ENCODE assay signal across 10 mouse cellular contexts in genomic region chr7:64226339-64227194, GRCm38 (mm10).
DNase-seq lines count a peak whose midpoint lies in the region; ATAC-seq and TF ChIP-seq lines count a peak whose summit lies in the region.
"Had no signal": no experiment of that assay in that cellular context is flagged by ENCODE, and none has a peak within 500 bp of the region (broad histone marks: within the 10 kb centered on the region; RNA-seq: fewer than 3 reads in every experiment).

No protein-coding gene starts in this region.

- no peak for TF ChIP-seq POLR2A in thymus, adult 2 months (IDR thresholded peaks at IDR 0.05; ENCODE audit: control insufficient read depth, extremely low read depth, insufficient read depth, low read length, poor library complexity)

- H3K4me2 ChIP-seq in forebrain, embryonic 15.5 days (replicated peaks): no peak overlapping the region
- no peak overlapping the region for H3K4me2 ChIP-seq in midbrain, embryonic 11.5 days
- H3K4me2 ChIP-seq in midbrain, embryonic 15.5 days: no peak overlapping the region
- H3K4me2 ChIP-seq: heart, embryonic 12.5 days had no signal

- H3K27ac ChIP-seq in forebrain, embryonic 10.5 days: peak overlapping the region; percentile 72
- H3K27ac ChIP-seq in forebrain, embryonic 15.5 days (replicated peaks): no peak overlapping the region
- no peak overlapping the region for H3K27ac ChIP-seq in midbrain, embryonic 11.5 days (ENCODE audit: low read depth, low read length)
- no peak overlapping the region for H3K27ac ChIP-seq in midbrain, embryonic 15.5 days
- H3K27ac ChIP-seq in thymus, adult 2 months (ENCODE audit: control insufficient read depth, insufficient read depth, low read length): no peak overlapping the region

- no peak for ATAC-seq in forebrain, embryonic 15.5 days (replicated peaks)
- ATAC-seq in midbrain, embryonic 11.5 days (ENCODE audit: low FRiP score): 0 out of 2 replicates have a peak, but pooled peaks have one; percentile 24
- ATAC-seq in midbrain, embryonic 15.5 days (replicated peaks): no peak

- DNase-seq in forebrain, embryonic 10.5 days (ENCODE audit: extremely low spot score, low spot score): no peak
- peak; percentile 83 for DNase-seq in midbrain, embryonic 11.5 days (ENCODE audit: low spot score, missing footprints)
- DNase-seq in R1 (ENCODE audit: low read depth, low spot score): peak; percentile 32
- peak; percentile 42 for DNase-seq in retina, embryonic 14.5 days (ENCODE audit: low spot score)
- no peak for DNase-seq in thymus, adult 2 months
- DNase-seq in kidney, postnatal 4 days: no peak
- DNase-seq: lung, postnatal 14 days had no signal

- peaks cover 11% of the 10 kb centered on the region for H3K4me1 ChIP-seq in forebrain, embryonic 10.5 days
- H3K4me1 ChIP-seq in forebrain, embryonic 15.5 days: no peaks in the 10 kb centered on the region
- no peaks in the 10 kb centered on the region; the same call in 1 of the 2 replicates for H3K4me1 ChIP-seq in midbrain, embryonic 11.5 days (ENCODE audit: control insufficient read depth, insufficient read depth, low read length)
- H3K4me1 ChIP-seq in midbrain, embryonic 15.5 days: no peaks in the 10 kb centered on the region
- H3K4me1 ChIP-seq in thymus, adult 2 months (replicated peaks; ENCODE audit: control insufficient read depth, insufficient read depth, low read length): no peaks in the 10 kb centered on the region; the same call in 1 of the 2 replicates
- H3K4me1 ChIP-seq: heart, embryonic 12.5 days had no signal

- no peak overlapping the region for H3K4me3 ChIP-seq in forebrain, embryonic 10.5 days
- H3K4me3 ChIP-seq in forebrain, embryonic 15.5 days: no peak overlapping the region
- H3K4me3 ChIP-seq in midbrain, embryonic 11.5 days (ENCODE audit: low read depth, low read length): no peak overlapping the region
- no peak overlapping the region for H3K4me3 ChIP-seq in midbrain, embryonic 15.5 days
- H3K4me3 ChIP-seq in thymus, adult 2 months (ENCODE audit: control insufficient read depth, insufficient read depth, low read length): no peak overlapping the region
- H3K4me3 ChIP-seq: heart, embryonic 12.5 days had no signal

- no peak for TF ChIP-seq CTCF in thymus, adult 2 months (IDR thresholded peaks at IDR 0.05; ENCODE audit: borderline replicate concordance, control insufficient read depth, extremely low read depth, insufficient read depth, low read length, poor library complexity)

- H3K36me3 ChIP-seq in forebrain, embryonic 10.5 days (replicated peaks): no peaks in the 10 kb centered on the region
- no peaks in the 10 kb centered on the region for H3K36me3 ChIP-seq in forebrain, embryonic 15.5 days
- no peaks in the 10 kb centered on the region for H3K36me3 ChIP-seq in midbrain, embryonic 11.5 days (ENCODE audit: control insufficient read depth, insufficient read depth, low read length)
- H3K36me3 ChIP-seq in midbrain, embryonic 15.5 days (replicated peaks): no peaks in the 10 kb centered on the region
- no peaks in the 10 kb centered on the region for H3K36me3 ChIP-seq in thymus, adult 2 months (ENCODE audit: control insufficient read depth, insufficient read depth, low read length)
- H3K36me3 ChIP-seq: heart, embryonic 12.5 days had no signal

- H3K9me3 ChIP-seq in forebrain, embryonic 10.5 days: no peaks in the 10 kb centered on the region
- no peaks in the 10 kb centered on the region for H3K9me3 ChIP-seq in forebrain, embryonic 15.5 days
- no peaks in the 10 kb centered on the region for H3K9me3 ChIP-seq in midbrain, embryonic 11.5 days (ENCODE audit: control insufficient read depth, low read length)
- H3K9me3 ChIP-seq in midbrain, embryonic 15.5 days: no peaks in the 10 kb centered on the region
- H3K9me3 ChIP-seq: heart, embryonic 12.5 days had no signal

- no peak overlapping the region for H3K9ac ChIP-seq in forebrain, embryonic 15.5 days (replicated peaks)
- H3K9ac ChIP-seq in midbrain, embryonic 11.5 days (ENCODE audit: low read length): no peak overlapping the region
- H3K9ac ChIP-seq in midbrain, embryonic 15.5 days: no peak overlapping the region
- H3K9ac ChIP-seq: heart, embryonic 12.5 days had no signal

- WGBS in forebrain, embryonic 10.5 days: 74% methylated on average over 27 of the region's 27 CpGs
- 62% methylated on average over 27 of the region's 27 CpGs for WGBS in forebrain, embryonic 15.5 days
- WGBS in midbrain, embryonic 11.5 days: 82% methylated on average over 27 of the region's 27 CpGs
- WGBS in midbrain, embryonic 15.5 days: 71% methylated on average over 27 of the region's 27 CpGs
- WGBS in thymus, adult 2 months: 92% methylated on average over 27 of the region's 27 CpGs

- no peaks in the 10 kb centered on the region for H3K27me3 ChIP-seq in forebrain, embryonic 10.5 days (ENCODE audit: poor library complexity, severe bottlenecking)
- H3K27me3 ChIP-seq in forebrain, embryonic 15.5 days: no peaks in the 10 kb centered on the region
- H3K27me3 ChIP-seq in midbrain, embryonic 11.5 days (ENCODE audit: control insufficient read depth, insufficient read depth, low read length): no peaks in the 10 kb centered on the region
- H3K27me3 ChIP-seq in midbrain, embryonic 15.5 days (replicated peaks): no peaks in the 10 kb centered on the region
- no peaks in the 10 kb centered on the region for H3K27me3 ChIP-seq in thymus, adult 2 months (ENCODE audit: control insufficient read depth, insufficient read depth, low read length)
- H3K27me3 ChIP-seq: heart, embryonic 12.5 days had no signal

Comparison
In these comparisons a context has a peak if more than half of its experiments do, and no peak if none do; other contexts are left out.
1. DNase-seq: peak in midbrain, embryonic 11.5 days (single experiment), R1 (single experiment) and retina, embryonic 14.5 days (single experiment); none in forebrain, embryonic 10.5 days (single experiment), thymus, adult 2 months (single experiment) and kidney, postnatal 4 days (0 of 2).